Mouse (Mus musculus): Measurements from ENCODE around the gene Tas2r123.

The Tas2r123 gene

GRCm38 (mm10) chr6:132846842-132847241 lies at the start of gene Tas2r123:
Gene Tas2r123 (plus strand): TSS chr6:132847142.
- DNase-seq, result no peak

- no peak for DNase-seq
Measured at GRCm38 (mm10) chr6:132802518-132802917, 44.4 kb upstream of the Tas2r123 start, which contains the start of gene Tas2r117. Gene Tas2r117 (plus strand): TSS chr6:132802818.

- DNase-seq, result no peak
Measured at GRCm38 (mm10) chr6:132855138-132855537, 8.2 kb downstream of the Tas2r123 start, which contains the start of gene Tas2r116. Gene Tas2r116 (plus strand): TSS chr6:132855438.

- DNase-seq, result no peak
Measured at GRCm38 (mm10) chr6:132867708-132868107, 20.8 kb downstream of the Tas2r123 start, which contains the start of gene Tas2r110. Gene Tas2r110 (plus strand): TSS chr6:132868008.

DNA sequence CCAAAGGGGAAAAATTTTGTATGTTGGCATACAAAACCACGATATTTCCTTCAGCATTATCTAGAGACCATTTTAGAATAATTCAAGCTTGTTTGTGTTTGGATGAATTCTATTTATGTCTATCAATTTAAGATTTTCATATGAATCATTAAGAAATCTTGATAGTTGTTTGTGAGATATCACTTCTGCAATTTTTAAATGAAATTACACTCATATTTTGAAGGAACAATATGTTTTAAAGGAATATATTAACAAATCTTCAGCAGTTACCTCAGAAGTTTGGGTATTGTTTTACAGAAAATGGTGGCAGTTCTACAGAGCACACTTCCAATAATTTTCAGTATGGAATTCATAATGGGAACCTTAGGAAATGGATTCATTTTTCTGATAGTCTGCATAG lies 45.8 kb downstream of the Tas2r123 start, which contains the start of gene Tas2r113:
TSS of gene Tas2r113 (plus strand) at position 301 of the 400 bp plus-strand sequence.
- DNase-seq, result no peak
